Mouse (Mus musculus) kidney, embryonic 16.5 days (tissue): Measurements from ENCODE around the gene Nckap5. TPM values are rescaled to one million over a fixed set of nuclear protein-coding genes. Genes with fewer than 3 reads are reported as not detected.

Source experiments
- ATAC-seq: fragments of 200-750 bp; cut with Nextera tagmentation; 2 replicates; pipeline ENCODE4 v1.8.0; 2017; ENCODE audit warnings: moderate TSS enrichment; ENCODE audit not compliant: low FRiP score, low TSS enrichment
- H3K27ac ChIP-seq: fragments of 300-500 bp; sonication (generic); 2 replicates; pipeline ENCODE4 v1.5.1; 2014; ENCODE audit warnings: low read length
- H3K27me3 ChIP-seq: fragments of 300-500 bp; sonication (generic); 2 replicates; pipeline ENCODE4 v1.6.1; 2014; ENCODE audit warnings: low read length, control low read depth, mixed read lengths; ENCODE audit not compliant: insufficient read depth
- H3K36me3 ChIP-seq: fragments of 300-500 bp; sonication (generic); 2 replicates; pipeline ENCODE4 v1.6.1; 2014; ENCODE audit warnings: low read length, control low read depth, mixed read lengths; ENCODE audit not compliant: insufficient read depth
- H3K4me1 ChIP-seq: fragments of 300-500 bp; sonication (generic); 2 replicates; pipeline ENCODE4 v1.6.1; 2014; ENCODE audit warnings: low read length, control low read depth, mixed read lengths; ENCODE audit not compliant: insufficient read depth
- H3K4me2 ChIP-seq: fragments of 300-500 bp; sonication (generic); replicated peaks from 2 replicates; pipeline ENCODE4 v1.6.1; 2014; ENCODE audit warnings: low read depth, low read length
- H3K4me3 ChIP-seq: fragments of 300-500 bp; sonication (generic); 2 replicates; pipeline ENCODE4 v1.5.1; 2014; ENCODE audit warnings: mild to moderate bottlenecking, low read length
- H3K9ac ChIP-seq: fragments of 300-500 bp; sonication (generic); replicated peaks from 2 replicates; pipeline ENCODE4 v1.6.1; 2014; ENCODE audit warnings: low read length
- H3K9me3 ChIP-seq: fragments of 300-500 bp; sonication (generic); 2 replicates; pipeline ENCODE4 v1.6.1; 2016; ENCODE audit warnings: low read length, control low read depth
- WGBS: fragments of 180-500 bp; shearing (Covaris S2); extraction: QIAGEN DNeasy Blood & Tissue Kit; methylation state at CpG from one replicate; pipeline ENCODE4 v1.1.7; 2014; 5-methylcytosine and 5-hydroxymethylcytosine counted together
- polyA plus RNA-seq: library from polyadenylated mRNA; unstranded; fragments of >200 nt; fragmentation: Nextera tagmentation; extraction: Ambion mirVana; gene quantifications from 2 replicates; pipeline ENCODE4 v1.2.1, GENCODE M21; 2015

Nckap5 gene
- polyA plus RNA-seq, 1 experiment from 2014 or later, result 4.2 TPM

DNA sequence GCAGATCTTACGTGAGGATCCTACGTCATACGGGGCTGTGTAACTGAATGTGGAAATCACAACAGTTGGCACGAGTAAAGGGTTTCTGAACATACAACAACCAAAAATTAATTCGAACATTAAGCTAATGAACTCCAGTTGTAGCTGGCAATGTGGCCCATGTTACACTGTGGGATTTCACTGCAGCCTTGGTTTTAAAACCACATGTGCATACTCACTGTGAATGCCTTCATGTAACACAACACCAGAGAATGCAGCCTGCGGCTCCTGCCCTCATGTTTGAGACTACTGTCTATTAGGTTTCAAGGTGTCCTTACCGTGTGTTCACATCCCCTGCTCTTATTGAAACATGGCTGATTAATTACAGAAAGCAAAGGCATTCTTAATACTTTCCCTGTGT is 269.7 kb downstream of the Nckap5 start:
- no peaks in the 10 kb centered on the region for H3K27me3 ChIP-seq
- WGBS, result 70% methylated on average over 7 of the region's 7 CpGs
- no peak overlapping the region for H3K4me2 ChIP-seq
- ATAC-seq, result no peak
- no peak overlapping the region for H3K9ac ChIP-seq
- H3K9me3 ChIP-seq, result no peaks in the 10 kb centered on the region
- no peak overlapping the region for H3K27ac ChIP-seq
- H3K4me3 ChIP-seq, result no peak overlapping the region
- H3K36me3 ChIP-seq, result no peaks in the 10 kb centered on the region
- H3K4me1 ChIP-seq, result no peaks in the 10 kb centered on the region

DNA sequence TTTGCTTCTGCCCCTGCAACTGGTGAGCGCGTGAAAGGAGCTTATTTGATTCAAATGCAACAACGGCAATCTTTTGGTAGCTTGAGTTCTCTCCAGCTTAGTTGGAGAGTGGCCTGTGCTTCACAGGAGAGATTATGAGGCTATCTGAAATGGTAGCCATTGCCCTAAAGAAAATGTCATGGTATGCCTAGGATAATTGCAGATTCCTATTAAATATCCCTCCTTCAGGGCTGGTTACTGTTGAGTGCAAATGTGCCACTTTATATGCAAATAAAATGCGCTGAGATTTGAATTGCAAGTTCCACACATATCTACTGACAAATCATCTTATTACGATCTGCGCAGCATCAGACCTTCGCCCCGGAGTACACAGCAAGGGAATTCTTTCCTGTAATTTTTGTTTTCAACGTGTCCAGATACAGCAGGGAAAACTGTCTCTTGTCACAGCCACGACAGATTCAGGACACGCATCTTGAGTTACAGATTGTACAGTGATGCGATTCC is 272.8 kb downstream of the Nckap5 start:
- WGBS, result 80% methylated on average over 12 of the region's 12 CpGs
- H3K4me2 ChIP-seq, result no peak overlapping the region
- no peak overlapping the region for H3K9ac ChIP-seq
- no peak overlapping the region for H3K4me3 ChIP-seq
- ATAC-seq, result no peak
- H3K27ac ChIP-seq, result no peak overlapping the region
- no peaks in the 10 kb centered on the region for H3K27me3 ChIP-seq
- H3K4me1 ChIP-seq, result no peaks in the 10 kb centered on the region
- no peaks in the 10 kb centered on the region for H3K9me3 ChIP-seq
- no peaks in the 10 kb centered on the region for H3K36me3 ChIP-seq

DNA sequence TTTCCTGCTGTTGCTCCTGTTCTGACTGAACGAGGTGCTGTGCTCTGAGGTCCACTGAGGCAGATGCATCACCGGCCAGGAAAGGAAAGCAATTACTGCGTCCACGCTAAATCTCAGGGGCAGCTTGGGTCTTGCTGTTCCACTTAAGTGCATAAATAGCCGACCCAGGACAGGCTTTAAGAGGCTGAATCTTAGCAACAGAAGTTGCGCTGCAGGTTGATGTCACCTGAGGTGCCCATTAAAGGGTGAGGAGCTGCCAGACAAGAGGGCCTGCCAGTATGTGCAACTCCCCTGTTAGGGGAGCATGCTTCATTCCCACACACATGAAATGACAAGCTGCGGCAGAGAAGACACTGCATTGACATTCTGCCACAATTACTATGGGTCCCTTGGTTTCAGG is 282.6 kb downstream of the Nckap5 start:
- Histone ChIP-seq H3K9ac (no peak overlapping the region), H3K36me3 (no peaks in the 10 kb centered on the region), H3K27me3 (no peaks in the 10 kb centered on the region), H3K4me3 (no peak overlapping the region), H3K9me3 (no peaks in the 10 kb centered on the region), H3K27ac (no peak overlapping the region), H3K4me1 (no peaks in the 10 kb centered on the region), H3K4me2 (no peak overlapping the region)
- 83% methylated on average over 7 of the region's 7 CpGs for WGBS
- no peak for ATAC-seq

- H3K4me2 ChIP-seq, result no peak overlapping the region
- H3K9me3 ChIP-seq, result no peaks in the 10 kb centered on the region
- 43% methylated on average over 4 of the region's 4 CpGs for WGBS
These were observed 286.1 kb downstream of the Nckap5 start for GRCm38 (mm10) chr1:126544471-126544870.

DNA sequence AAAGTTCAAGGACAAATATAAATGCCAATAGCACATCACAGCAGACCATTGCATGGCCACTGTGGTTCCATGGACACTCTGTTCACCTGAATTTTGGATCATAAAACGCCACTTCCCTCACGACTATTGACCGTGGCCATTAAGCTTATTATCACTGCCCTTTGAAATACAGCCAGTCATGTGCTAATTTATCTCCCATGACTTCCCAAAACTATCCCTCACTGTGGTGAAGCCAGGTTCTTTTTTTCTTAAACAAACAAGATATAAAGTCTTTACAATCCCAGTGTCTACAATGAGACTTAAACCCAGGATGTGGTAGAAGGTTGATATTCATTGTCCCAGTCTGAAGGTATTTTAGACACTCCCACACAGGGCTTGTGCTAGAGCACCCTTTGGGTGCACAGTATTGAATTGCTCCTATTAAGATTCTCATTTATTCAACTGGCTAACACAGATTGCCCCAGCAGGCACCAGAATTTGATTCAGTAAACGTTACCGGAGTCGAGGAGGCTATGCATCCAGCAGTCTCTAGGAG is 293.3 kb downstream of the Nckap5 start:
- H3K4me1 ChIP-seq, result no peaks in the 10 kb centered on the region
- H3K4me3 ChIP-seq, result no peak overlapping the region
- 57% methylated on average over 6 of the region's 6 CpGs for WGBS
- H3K36me3 ChIP-seq, result no peaks in the 10 kb centered on the region
- no peaks in the 10 kb centered on the region for H3K27me3 ChIP-seq
- no peak overlapping the region for H3K9ac ChIP-seq
- H3K27ac ChIP-seq, result no peak overlapping the region
- H3K9me3 ChIP-seq, result no peaks in the 10 kb centered on the region
- no peak for ATAC-seq
- H3K4me2 ChIP-seq, result no peak overlapping the region

More at GRCm38 (mm10) chr1:126544471-126544870, 286.1 kb downstream of the Nckap5 start:
- Histone ChIP-seq H3K36me3 (no peaks in the 10 kb centered on the region), H3K27ac (no peak overlapping the region), H3K9ac (no peak overlapping the region), H3K4me3 (no peak overlapping the region), H3K4me1 (no peaks in the 10 kb centered on the region), H3K27me3 (no peaks in the 10 kb centered on the region)
- ATAC-seq, result no peak

DNA sequence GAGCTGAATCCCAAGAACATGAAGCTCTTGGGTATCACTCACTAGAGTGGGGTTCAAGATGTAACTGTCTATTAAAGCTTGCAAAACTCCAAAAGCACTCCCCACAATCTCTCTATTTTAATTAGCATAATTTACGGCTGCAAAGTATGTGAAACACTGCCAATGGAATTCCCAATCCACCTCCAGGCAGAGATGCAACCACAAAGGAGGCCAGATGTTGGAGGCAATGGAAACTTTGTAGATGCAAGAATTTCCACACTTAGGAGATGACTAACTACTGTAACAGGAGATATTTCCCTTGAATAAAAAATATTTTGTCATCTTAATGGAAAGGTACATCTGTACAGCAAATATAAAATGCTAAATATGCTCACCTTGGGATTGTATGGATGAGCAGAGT is 295.1 kb downstream of the Nckap5 start:
- no peak for ATAC-seq
- Histone ChIP-seq H3K36me3 (no peaks in the 10 kb centered on the region), H3K27ac (no peak overlapping the region), H3K4me1 (no peaks in the 10 kb centered on the region), H3K4me3 (no peak overlapping the region), H3K9ac (no peak overlapping the region), H3K27me3 (no peaks in the 10 kb centered on the region), H3K9me3 (no peaks in the 10 kb centered on the region), H3K4me2 (no peak overlapping the region)
- 69% methylated on average over 1 of the region's 1 CpGs for WGBS

GRCm38 (mm10) chr1:126534046-126534445 is 296.6 kb downstream of the Nckap5 start:
- Histone ChIP-seq H3K9me3 (no peaks in the 10 kb centered on the region), H3K27ac (no peak overlapping the region), H3K4me2 (no peak overlapping the region), H3K4me1 (no peaks in the 10 kb centered on the region), H3K27me3 (no peaks in the 10 kb centered on the region), H3K4me3 (no peak overlapping the region), H3K36me3 (no peaks in the 10 kb centered on the region), H3K9ac (no peak overlapping the region)
- ATAC-seq, result no peak
- WGBS, result 79% methylated on average over 2 of the region's 2 CpGs

DNA sequence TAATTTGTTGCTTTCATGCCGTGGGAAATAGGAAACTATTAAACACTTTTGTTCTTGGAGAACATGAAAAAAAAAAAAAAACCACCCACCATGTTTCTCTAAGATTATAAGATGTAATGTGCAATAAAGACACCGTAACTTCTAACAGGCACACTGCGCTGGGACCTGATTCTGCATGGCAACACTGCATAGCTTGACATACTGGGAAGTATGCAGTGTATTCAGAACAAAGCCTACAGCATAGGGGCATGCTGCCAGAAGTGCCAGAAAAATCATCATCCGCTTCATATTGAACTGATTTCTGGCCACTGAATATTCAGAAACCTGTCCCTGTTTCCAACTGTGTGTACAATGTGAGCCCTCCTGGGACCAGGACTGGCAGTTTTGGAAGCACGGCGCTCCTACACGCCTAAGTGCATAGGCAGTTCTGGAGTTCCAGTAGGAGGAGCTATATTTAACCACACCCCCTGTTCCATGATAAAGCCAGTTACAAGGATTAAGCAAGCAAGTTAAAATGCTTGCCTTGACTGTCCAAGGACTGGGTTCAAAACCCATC is 302.5 kb downstream of the Nckap5 start:
- ATAC-seq, result no peak

GRCm38 (mm10) chr1:126518067-126518466 is 312.5 kb downstream of the Nckap5 start:
- Histone ChIP-seq H3K27me3 (no peaks in the 10 kb centered on the region), H3K4me3 (no peak overlapping the region), H3K9me3 (no peaks in the 10 kb centered on the region), H3K4me2 (no peak overlapping the region), H3K4me1 (no peaks in the 10 kb centered on the region), H3K9ac (no peak overlapping the region), H3K27ac (no peak overlapping the region), H3K36me3 (no peaks in the 10 kb centered on the region)
- no peak for ATAC-seq
- WGBS, result 84% methylated on average over 3 of the region's 3 CpGs

More for the DNA sequence above, 302.5 kb downstream of the Nckap5 start:
- Histone ChIP-seq H3K4me1 (no peaks in the 10 kb centered on the region), H3K4me2 (no peak overlapping the region), H3K27ac (no peak overlapping the region), H3K9ac (no peak overlapping the region), H3K27me3 (no peaks in the 10 kb centered on the region), H3K9me3 (no peaks in the 10 kb centered on the region), H3K4me3 (no peak overlapping the region), H3K36me3 (no peaks in the 10 kb centered on the region)
- 89% methylated on average over 7 of the region's 7 CpGs for WGBS

- no peak for ATAC-seq
These were observed 313.2 kb downstream of the Nckap5 start for GRCm38 (mm10) chr1:126517427-126517826.

More at GRCm38 (mm10) chr1:126517427-126517826, 313.2 kb downstream of the Nckap5 start:
- Histone ChIP-seq H3K9ac (no peak overlapping the region), H3K27ac (no peak overlapping the region), H3K9me3 (no peaks in the 10 kb centered on the region), H3K36me3 (no peaks in the 10 kb centered on the region), H3K4me2 (no peak overlapping the region), H3K4me3 (no peak overlapping the region), H3K4me1 (no peaks in the 10 kb centered on the region), H3K27me3 (no peaks in the 10 kb centered on the region)
- 91% methylated on average over 1 of the region's 1 CpGs for WGBS
